Mouse (Mus musculus) stomach, embryonic 15.5 days (tissue): Measurements from ENCODE around the gene Cyp17a1. TPM values are rescaled to one million over a fixed set of nuclear protein-coding genes. Genes with fewer than 3 reads are reported as not detected.

Experiments used
- ATAC-seq: fragments of 200-750 bp; cut with Nextera tagmentation; 2 replicates; pipeline ENCODE4 v1.8.0; 2017; ENCODE audit warnings: low read depth, moderate number of reproducible peaks, moderate TSS enrichment; ENCODE audit not compliant: insufficient read depth, low FRiP score
- H3K27ac ChIP-seq: fragments of 300-500 bp; sonication (generic); 2 replicates; pipeline ENCODE4 v1.5.1; 2015; ENCODE audit warnings: mild to moderate bottlenecking, inconsistent platforms
- H3K27me3 ChIP-seq: fragments of 300-500 bp; sonication (generic); replicated peaks from 2 replicates; pipeline ENCODE4 v1.6.1; 2015; ENCODE audit warnings: inconsistent platforms
- H3K36me3 ChIP-seq: fragments of 300-500 bp; sonication (generic); 2 replicates; pipeline ENCODE4 v1.6.1; 2015; ENCODE audit warnings: inconsistent platforms
- H3K4me1 ChIP-seq: fragments of 300-500 bp; sonication (generic); 2 replicates; pipeline ENCODE4 v1.6.1; 2015; ENCODE audit warnings: inconsistent platforms
- H3K4me2 ChIP-seq: fragments of 300-500 bp; sonication (generic); 2 replicates; pipeline ENCODE4 v1.6.1; 2015; ENCODE audit warnings: mild to moderate bottlenecking, inconsistent platforms
- H3K4me3 ChIP-seq: fragments of 300-500 bp; sonication (generic); replicated peaks from 2 replicates; pipeline ENCODE4 v1.5.1; 2015; ENCODE audit warnings: inconsistent platforms
- H3K9ac ChIP-seq: fragments of 300-500 bp; sonication (generic); 2 replicates; pipeline ENCODE4 v1.6.1; 2015; ENCODE audit warnings: inconsistent platforms
- H3K9me3 ChIP-seq: fragments of 300-500 bp; sonication (generic); 2 replicates; pipeline ENCODE4 v1.6.1; 2016; ENCODE audit warnings: inconsistent platforms
- WGBS: fragments of 180-500 bp; shearing (Covaris S2); methylation state at CpG from one replicate; pipeline ENCODE4 v1.1.7; 2015; 5-methylcytosine and 5-hydroxymethylcytosine counted together
- polyA plus RNA-seq: library from polyadenylated mRNA; unstranded; fragments of >200 nt; fragmentation: Nextera tagmentation; extraction: Ambion mirVana; gene quantifications from 2 replicates; pipeline ENCODE4 v1.2.1, GENCODE M21; 2015

Gene Cyp17a1
- polyA plus RNA-seq: not detected in 2 replicates

DNA sequence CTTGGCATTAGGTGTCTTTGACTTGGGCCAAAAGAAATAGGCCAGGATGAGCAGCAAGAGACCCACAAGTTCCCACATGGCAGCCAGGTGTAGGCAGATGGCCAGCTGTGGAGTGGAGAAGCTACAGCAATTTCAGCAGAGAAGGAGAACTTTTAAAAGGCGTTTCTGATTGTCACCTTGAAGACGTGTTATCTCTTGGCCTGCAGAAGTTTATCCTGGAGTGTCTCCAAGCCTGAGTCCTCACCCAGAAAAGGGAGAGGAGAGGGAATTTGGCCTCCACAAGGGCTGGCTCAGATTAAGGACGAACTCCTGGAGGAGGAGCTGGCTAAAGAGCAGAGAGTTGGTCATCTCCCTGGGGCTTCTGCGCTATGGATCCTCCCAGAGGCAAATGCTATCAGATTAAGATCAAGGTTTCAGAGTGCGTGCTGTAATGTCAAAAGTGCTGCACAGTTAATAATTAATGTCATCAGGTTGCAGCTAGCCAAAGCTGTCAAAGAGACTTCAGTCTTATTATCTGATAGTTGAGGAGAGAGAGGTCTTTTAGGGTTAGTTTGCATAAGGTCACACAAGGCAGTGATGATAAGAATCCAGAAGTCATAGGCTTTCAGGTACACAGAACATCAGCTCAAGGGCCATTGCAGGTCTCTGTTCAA, at the start of gene Cyp17a1:
Cyp17a1 (minus strand) TSS at position 407 of the 653 bp plus-strand sequence.
- Histone ChIP-seq H3K4me1 (no peaks in the 10 kb centered on the region), H3K27ac (no peak within 1 kb of the TSS), H3K9ac (no peak within 1 kb of the TSS), H3K4me2 (no peak within 1 kb of the TSS), H3K9me3 (no peaks in the 10 kb centered on the region), H3K27me3 (0 out of 2 replicates have a peak, but pooled peaks cover 4% of the 10 kb centered on the region), H3K4me3 (no peak within 1 kb of the TSS), H3K36me3 (no peaks in the 10 kb centered on the region)
- no peak for ATAC-seq
- WGBS: 43% methylated on average over 5 of the region's 5 CpGs

GRCm38 (mm10) chr19:46718150-46718549, 45.2 kb upstream of the Cyp17a1 start:
- WGBS: 75% methylated on average over 4 of the region's 4 CpGs
- no peak for ATAC-seq
- no peak overlapping the region for H3K27ac ChIP-seq

DNA sequence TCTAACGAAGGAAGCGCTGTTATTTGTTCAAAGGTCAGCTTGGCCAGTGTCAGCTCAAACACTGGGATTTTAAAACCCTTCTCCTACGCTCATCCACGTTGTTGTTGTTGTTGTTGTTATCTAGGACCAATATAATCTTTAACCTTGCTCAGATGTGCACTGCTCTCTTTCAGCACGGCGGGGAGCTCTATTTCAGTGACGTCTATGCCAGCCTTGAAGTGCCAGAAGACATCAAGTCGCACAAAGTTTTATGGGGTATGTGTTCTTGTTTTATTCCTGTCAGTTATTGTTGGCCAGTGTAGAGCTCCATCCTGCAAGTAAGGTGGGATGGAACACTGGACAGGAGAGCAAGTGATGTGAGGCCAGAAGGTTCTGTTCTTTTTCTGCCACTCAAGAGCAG, 42.0 kb upstream of the Cyp17a1 start:
- Histone ChIP-seq H3K9ac (no peak overlapping the region), H3K36me3 (peaks cover 4% of the 10 kb centered on the region), H3K27ac (no peak overlapping the region), H3K4me1 (no peaks in the 10 kb centered on the region), H3K9me3 (no peaks in the 10 kb centered on the region), H3K4me2 (no peak overlapping the region), H3K27me3 (no peaks in the 10 kb centered on the region), H3K4me3 (no peak overlapping the region)
- 81% methylated on average over 8 of the region's 8 CpGs for WGBS
- ATAC-seq: no peak

More at GRCm38 (mm10) chr19:46718150-46718549, 45.2 kb upstream of the Cyp17a1 start:
- Histone ChIP-seq H3K9ac (no peak overlapping the region), H3K4me3 (no peak overlapping the region), H3K36me3 (peaks cover 4% of the 10 kb centered on the region), H3K4me2 (no peak overlapping the region), H3K9me3 (no peaks in the 10 kb centered on the region), H3K27me3 (no peaks in the 10 kb centered on the region), H3K4me1 (no peaks in the 10 kb centered on the region)

DNA sequence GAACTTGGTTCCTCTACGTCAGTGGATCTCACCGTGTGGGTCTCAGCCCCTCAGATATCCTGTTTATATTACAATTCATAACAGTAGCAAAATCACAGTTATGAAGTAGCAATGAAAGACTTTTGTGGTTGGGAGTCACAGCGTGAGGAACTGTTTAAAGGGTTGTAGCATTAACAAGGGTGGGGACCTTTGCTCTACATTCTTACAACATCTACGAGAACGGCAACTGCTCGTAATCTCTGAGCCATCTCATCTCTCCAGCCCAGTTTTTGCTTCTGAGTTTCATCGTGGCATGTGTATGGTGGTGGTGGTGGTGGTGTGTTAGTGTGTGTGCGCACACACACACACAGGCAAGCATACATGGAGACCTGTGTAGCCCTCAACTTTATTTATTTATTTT, 41.3 kb upstream of the Cyp17a1 start:
- Histone ChIP-seq H3K9me3 (no peaks in the 10 kb centered on the region), H3K36me3 (peaks cover 4% of the 10 kb centered on the region), H3K4me2 (no peak overlapping the region), H3K27ac (no peak overlapping the region), H3K9ac (no peak overlapping the region), H3K27me3 (no peaks in the 10 kb centered on the region), H3K4me3 (no peak overlapping the region), H3K4me1 (no peaks in the 10 kb centered on the region)
- WGBS: 78% methylated on average over 8 of the region's 8 CpGs
- no peak for ATAC-seq

GRCm38 (mm10) chr19:46710614-46711013, 37.6 kb upstream of the Cyp17a1 start:
- WGBS: 91% methylated on average over 4 of the region's 4 CpGs
- no peak overlapping the region for H3K4me2 ChIP-seq
- no peak overlapping the region for H3K4me3 ChIP-seq
- H3K9me3 ChIP-seq: no peaks in the 10 kb centered on the region
- H3K4me1 ChIP-seq: 0 out of 2 replicates have a peak, but pooled peaks cover 3% of the 10 kb centered on the region
- H3K27ac ChIP-seq: no peak overlapping the region
- no peak for ATAC-seq
- no peaks in the 10 kb centered on the region for H3K36me3 ChIP-seq
- no peaks in the 10 kb centered on the region for H3K27me3 ChIP-seq
- H3K9ac ChIP-seq: no peak overlapping the region

DNA sequence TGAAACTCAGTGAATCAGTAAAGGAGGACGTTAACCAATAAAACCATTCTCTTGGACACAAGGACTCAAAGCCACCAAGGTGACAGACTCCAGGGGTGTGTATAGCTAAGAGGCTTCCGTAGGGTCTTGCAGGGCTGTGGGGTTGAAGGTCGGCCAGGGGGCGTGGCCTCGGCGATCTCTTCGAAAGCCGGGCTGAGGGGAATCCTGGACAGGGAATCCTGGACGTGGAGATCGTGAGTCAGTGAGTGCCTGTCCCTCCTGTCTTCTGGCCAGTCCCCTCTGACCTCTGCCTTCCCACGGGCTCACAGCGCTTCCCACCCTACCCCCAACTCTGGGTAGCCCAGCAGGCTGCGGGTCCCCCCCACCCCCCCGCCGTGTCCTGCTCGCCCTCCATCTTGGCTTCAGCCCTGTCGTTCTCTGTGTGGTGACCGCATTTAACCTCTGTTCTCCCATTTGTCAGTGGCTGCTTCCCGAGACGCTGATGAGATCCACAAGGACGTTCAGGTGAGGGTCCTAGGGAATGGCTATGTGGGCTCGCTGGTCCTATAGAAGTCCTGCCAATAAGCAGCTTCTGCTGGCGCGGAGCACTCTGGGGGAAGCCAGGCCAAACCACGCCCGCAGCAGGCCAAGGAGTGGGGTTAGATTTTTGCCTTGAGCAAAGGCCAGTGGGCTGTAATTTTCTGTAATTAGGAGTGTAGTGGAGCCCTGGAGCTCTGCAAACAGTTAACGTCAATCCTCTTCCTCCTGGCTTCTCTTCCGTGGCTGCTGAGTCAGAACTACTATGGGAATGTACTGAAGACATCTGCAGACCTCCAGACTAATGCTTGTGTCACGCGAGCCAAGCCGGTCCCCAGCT, 34.6 kb upstream of the Cyp17a1 start, which contains the start of gene As3mt:
As3mt (plus strand) TSS at position 163 of the 856 bp plus-strand sequence.
- ATAC-seq: peak; percentile 76
- peak within 1 kb of the TSS; percentile 65; the same call in 1 of the 2 replicates for H3K27ac ChIP-seq
- WGBS: 6% methylated on average over 31 of the region's 31 CpGs
- peak within 1 kb of the TSS; percentile 22; the same call in 1 of the 2 replicates for H3K9ac ChIP-seq
- H3K4me2 ChIP-seq: peak within 1 kb of the TSS; percentile 76
- no peaks in the 10 kb centered on the region for H3K9me3 ChIP-seq
- H3K36me3 ChIP-seq: no peaks in the 10 kb centered on the region
- H3K4me1 ChIP-seq: 0 out of 2 replicates have a peak, but pooled peaks cover 3% of the 10 kb centered on the region
- peak within 1 kb of the TSS; percentile 46 for H3K4me3 ChIP-seq
- H3K27me3 ChIP-seq: no peaks in the 10 kb centered on the region

- 55% methylated on average over 9 of the region's 9 CpGs for WGBS
- Histone ChIP-seq H3K36me3 (no peaks in the 10 kb centered on the region), H3K9me3 (no peaks in the 10 kb centered on the region), H3K4me2 (peak overlapping the region; percentile 76), H3K27ac (no peak overlapping the region), H3K27me3 (no peaks in the 10 kb centered on the region), H3K4me1 (0 out of 2 replicates have a peak, but pooled peaks cover 3% of the 10 kb centered on the region), H3K4me3 (peak overlapping the region; percentile 46), H3K9ac (no peak overlapping the region)
- ATAC-seq: peak; percentile 29; the same call in 1 of the 2 replicates
These were observed 33.7 kb upstream of the Cyp17a1 start for GRCm38 (mm10) chr19:46706540-46707295.

- H3K4me2 ChIP-seq: no peak overlapping the region
- 62% methylated on average over 7 of the region's 7 CpGs for WGBS
- no peak overlapping the region for H3K9ac ChIP-seq
- ATAC-seq: no peak
- H3K4me1 ChIP-seq: 0 out of 2 replicates have a peak, but pooled peaks cover 3% of the 10 kb centered on the region
- H3K27me3 ChIP-seq: no peaks in the 10 kb centered on the region
- no peak overlapping the region for H3K27ac ChIP-seq
- no peak overlapping the region for H3K4me3 ChIP-seq
- H3K9me3 ChIP-seq: no peaks in the 10 kb centered on the region
- no peaks in the 10 kb centered on the region for H3K36me3 ChIP-seq
These were observed 33.0 kb upstream of the Cyp17a1 start for GRCm38 (mm10) chr19:46705779-46706495.

- WGBS: 73% methylated on average over 9 of the region's 9 CpGs
- H3K36me3 ChIP-seq: no peaks in the 10 kb centered on the region
These were observed 28.2 kb upstream of the Cyp17a1 start for GRCm38 (mm10) chr19:46701156-46701555.

DNA sequence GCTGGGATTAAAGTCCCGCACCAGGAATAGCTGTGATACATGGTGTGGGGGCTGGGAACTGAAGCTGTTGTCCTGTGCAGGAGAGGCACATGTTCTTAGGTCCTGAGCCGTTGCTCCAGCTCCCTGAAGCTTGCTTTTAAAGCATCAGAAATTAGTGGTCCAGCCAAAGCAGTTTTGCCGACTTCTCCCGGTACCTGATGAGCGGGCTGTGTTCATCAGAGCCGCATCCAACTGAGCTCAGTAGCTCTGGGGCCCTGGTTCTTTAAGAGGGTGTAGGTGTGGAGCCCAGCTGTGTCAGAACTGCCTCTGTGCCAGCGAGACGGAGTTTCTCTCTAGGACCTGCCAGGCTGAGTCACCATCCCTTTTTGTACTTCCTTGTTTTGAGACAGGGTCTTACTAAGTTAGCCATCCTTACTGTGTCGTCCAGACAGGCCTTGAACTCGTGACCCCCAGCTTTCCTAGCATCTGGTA, 26.1 kb upstream of the Cyp17a1 start:
- H3K27ac ChIP-seq: no peak overlapping the region
- H3K27me3 ChIP-seq: no peaks in the 10 kb centered on the region
- no peaks in the 10 kb centered on the region for H3K4me1 ChIP-seq
- H3K4me2 ChIP-seq: no peak overlapping the region
- H3K9me3 ChIP-seq: no peaks in the 10 kb centered on the region
- H3K4me3 ChIP-seq: no peak overlapping the region
- no peak for ATAC-seq
- 68% methylated on average over 10 of the region's 10 CpGs for WGBS
- H3K36me3 ChIP-seq: no peaks in the 10 kb centered on the region
- H3K9ac ChIP-seq: no peak overlapping the region

More at GRCm38 (mm10) chr19:46701156-46701555, 28.2 kb upstream of the Cyp17a1 start:
- Histone ChIP-seq H3K4me3 (no peak overlapping the region), H3K27ac (no peak overlapping the region), H3K9me3 (no peaks in the 10 kb centered on the region), H3K27me3 (no peaks in the 10 kb centered on the region), H3K9ac (no peak overlapping the region), H3K4me1 (no peaks in the 10 kb centered on the region), H3K4me2 (no peak overlapping the region)
- ATAC-seq: no peak
